Mouse (Mus musculus) left cerebral cortex, adult 2 months (tissue): ENCODE measurements at regions not wholly inside any gene's neighbourhood (a gene's known extent, or its start where the extent isn't known, plus 50 kb on each side); places are given as distances from the start of the nearest gene placed in this dataset.
A peak's percentile ranks its signal among the peaks of the same experiment; 100 is the strongest.

Experiments
- DNase-seq, 2 experiments: peaks; one replicate each; pipeline ENCODE4 v3.0.0; 2021 to 2022; ENCODE audit warnings: low spot score in 2 of 2, mixed read lengths in 1 of 2; ENCODE audit errors: extremely low spot score in 1 of 2
- H3K27ac ChIP-seq: fragments of 200-600 bp; 2 replicates; pipeline ENCODE4 v1.8.1; 2022
- H3K4me3 ChIP-seq: fragments of 200-600 bp; 2 replicates; pipeline ENCODE4 v1.8.1; 2022
- CTCF ChIP-seq: fragments of 200-600 bp; IDR thresholded peaks from 2 replicates; pipeline ENCODE4 v1.8.1; 2022; ENCODE audit warnings: antibody characterized with exemption, mild to moderate bottlenecking, moderate library complexity
- intact Hi-C: fragments of 180-260 bp; cut with DNase I; formaldehyde crosslinking; loops from one replicate; pipeline ENCODE4 v1.15.1; 2025

DNA sequence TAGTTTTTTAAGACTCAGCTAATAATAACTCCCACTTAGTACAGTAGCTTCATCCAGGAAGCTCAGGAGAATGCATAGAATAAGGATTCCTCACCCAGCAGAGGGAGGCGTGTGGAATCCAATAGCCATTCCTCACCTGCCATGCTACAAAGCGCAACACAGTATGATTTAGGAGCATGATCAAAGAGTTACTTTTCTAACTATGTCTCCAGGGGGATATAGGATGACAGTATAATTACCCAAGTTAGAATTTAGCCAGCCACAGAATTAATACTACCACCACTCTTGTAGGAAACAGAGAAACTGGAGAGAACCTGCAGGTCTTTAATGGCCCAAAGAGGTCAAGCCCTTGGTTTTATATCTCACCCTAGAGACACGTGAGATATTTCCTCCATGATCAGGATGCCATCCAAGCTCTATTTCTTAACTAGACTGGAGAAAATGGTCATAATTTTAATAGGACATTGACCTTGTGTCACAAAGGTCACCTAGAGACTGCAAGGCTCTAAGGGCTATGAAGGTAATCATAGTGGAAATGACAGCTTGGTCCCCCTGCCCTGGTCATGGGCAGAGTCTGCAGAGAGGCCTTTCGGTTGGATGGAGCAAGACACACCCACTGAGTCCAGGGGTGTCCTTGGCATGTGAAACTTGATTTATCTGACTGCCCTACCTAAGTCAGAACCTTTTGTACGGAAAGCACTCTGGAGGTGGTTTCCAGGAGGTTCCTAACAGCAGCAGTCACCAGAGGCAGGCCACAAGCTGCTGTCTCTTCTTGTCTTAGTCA lies 512.3 kb upstream of the Nox3 start:
- H3K27ac ChIP-seq, result no peak overlapping the region
- no peak for DNase-seq
- intact Hi-C loops, result no loop called here
- TF ChIP-seq CTCF, result no peak
- H3K4me3 ChIP-seq, result no peak overlapping the region

GRCm38 (mm10) chr17:4209650-4210049 lies 513.6 kb upstream of the Nox3 start:
- Histone ChIP-seq H3K27ac (no peak overlapping the region), H3K4me3 (no peak overlapping the region)
- DNase-seq, result no peak
- TF ChIP-seq CTCF, result no peak
- intact Hi-C loops, result no loop called here

DNA sequence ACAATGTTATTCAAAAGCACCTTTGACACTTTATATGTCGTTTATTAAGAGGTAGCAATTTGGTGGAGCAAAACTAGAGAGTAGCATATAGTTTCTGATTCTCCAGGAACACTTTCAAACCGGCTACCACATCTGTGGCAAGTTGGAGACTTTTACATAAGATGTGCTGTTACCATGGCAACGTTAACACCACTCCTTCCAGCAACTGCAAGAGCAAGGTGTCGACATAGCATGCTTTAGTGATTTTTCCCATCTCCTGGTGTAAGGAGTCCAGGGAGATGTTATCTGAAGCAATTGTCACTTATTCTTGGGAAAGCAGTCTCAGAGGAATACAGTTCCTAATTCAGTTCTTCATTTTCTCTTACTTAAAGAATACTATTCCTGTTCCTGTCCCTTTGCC lies 516.5 kb upstream of the Nox3 start:
- TF ChIP-seq CTCF, result no peak
- Histone ChIP-seq H3K4me3 (no peak overlapping the region), H3K27ac (no peak overlapping the region)
- intact Hi-C loops, result no loop called here
- DNase-seq, result peak in 1 of 2 experiments; percentile 20

DNA sequence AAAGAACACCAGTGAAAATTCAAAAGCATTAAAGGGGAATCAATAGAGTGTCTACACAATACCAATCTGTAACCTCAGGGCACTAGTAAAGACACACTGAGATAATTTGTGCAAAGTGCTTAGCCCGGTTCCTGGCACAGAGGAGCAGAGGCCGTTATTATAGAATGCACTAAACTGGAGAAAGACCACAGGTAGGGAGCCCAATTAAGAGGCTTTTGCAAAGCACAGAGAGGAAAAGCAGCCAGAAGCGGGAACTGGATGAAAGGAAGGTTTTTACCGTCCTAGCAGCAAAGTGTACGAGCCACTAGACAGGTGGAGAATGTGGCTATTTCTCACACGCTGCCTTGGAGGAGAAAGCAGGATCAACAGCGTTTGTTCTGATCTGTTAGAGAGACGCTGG lies 518.9 kb upstream of the Nox3 start:
- no peak overlapping the region for H3K4me3 ChIP-seq
- intact Hi-C loops, result no loop called here
- no peak overlapping the region for H3K27ac ChIP-seq
- no peak for DNase-seq
- no peak for TF ChIP-seq CTCF

DNA sequence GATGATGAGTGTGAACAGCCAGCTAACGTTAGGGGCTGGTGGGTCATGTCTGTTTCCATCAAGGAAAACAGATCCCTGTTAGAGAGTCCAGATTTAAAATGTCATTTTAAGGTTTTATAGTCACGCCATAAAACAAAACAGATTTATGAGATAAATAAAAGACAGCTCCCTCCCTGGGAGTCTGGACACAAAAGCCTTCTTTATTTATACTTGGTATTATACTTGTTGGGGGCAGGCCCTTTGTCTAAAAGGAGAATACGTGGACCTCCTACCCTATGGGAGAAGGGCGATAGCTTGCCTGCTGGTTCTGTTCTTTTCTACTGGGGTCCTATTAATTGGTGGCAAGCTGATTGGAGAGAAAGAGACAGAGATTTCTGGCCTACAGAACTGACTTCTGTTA lies 520.1 kb upstream of the Nox3 start:
- no peak overlapping the region for H3K27ac ChIP-seq
- TF ChIP-seq CTCF, result no peak
- H3K4me3 ChIP-seq, result no peak overlapping the region
- intact Hi-C loops, result no loop called here
- no peak for DNase-seq

GRCm38 (mm10) chr17:4216750-4217149 lies 520.7 kb upstream of the Nox3 start:
- TF ChIP-seq CTCF, result no peak
- Histone ChIP-seq H3K4me3 (no peak overlapping the region), H3K27ac (no peak overlapping the region)
- intact Hi-C loops, result no loop called here
- no peak for DNase-seq

- no peak for DNase-seq
- intact Hi-C loops, result no loop called here
- peak overlapping the region; percentile 21 for H3K27ac ChIP-seq
- H3K4me3 ChIP-seq, result no peak overlapping the region
- TF ChIP-seq CTCF, result no peak
These were observed 524.8 kb upstream of the Nox3 start for GRCm38 (mm10) chr17:4220661-4221360.

DNA sequence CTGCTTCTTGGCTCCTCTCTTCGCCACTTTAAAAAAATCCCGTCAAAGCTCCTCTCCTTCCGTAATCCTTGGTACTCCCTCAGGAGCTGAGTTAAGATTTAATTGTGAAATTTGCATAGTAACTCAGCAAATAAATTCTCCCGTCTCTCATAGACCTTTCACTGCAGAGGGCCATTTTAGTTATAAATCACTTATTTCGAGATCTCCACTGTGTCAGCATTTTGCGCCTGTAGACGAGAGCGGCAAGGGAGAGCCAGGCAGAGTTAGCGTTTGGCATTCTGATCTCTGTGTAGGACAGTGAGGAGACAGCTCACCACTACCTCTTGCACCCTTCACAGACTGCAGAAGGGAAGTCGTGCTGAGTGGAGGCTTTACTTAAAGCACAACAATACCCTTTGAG lies 531.8 kb upstream of the Nox3 start:
- intact Hi-C loops, result no loop called here
- Histone ChIP-seq H3K4me3 (no peak overlapping the region), H3K27ac (no peak overlapping the region)
- no peak for DNase-seq
- TF ChIP-seq CTCF, result no peak

GRCm38 (mm10) chr17:4229969-4230368 lies 533.9 kb upstream of the Nox3 start:
- no peak for TF ChIP-seq CTCF
- intact Hi-C loops, result no loop called here
- H3K4me3 ChIP-seq, result no peak overlapping the region
- DNase-seq, result no peak
- no peak overlapping the region for H3K27ac ChIP-seq

- no peak for DNase-seq
- Histone ChIP-seq H3K4me3 (no peak overlapping the region), H3K27ac (no peak overlapping the region)
- no peak for TF ChIP-seq CTCF
- intact Hi-C loops, result no loop called here
These were observed 554.4 kb upstream of the Nox3 start for GRCm38 (mm10) chr17:4250476-4250875.

GRCm38 (mm10) chr17:4265471-4265870 lies 569.4 kb upstream of the Nox3 start:
- Histone ChIP-seq H3K27ac (no peak overlapping the region), H3K4me3 (no peak overlapping the region)
- intact Hi-C loops, result no loop called here
- no peak for TF ChIP-seq CTCF
- DNase-seq, result no peak

DNA sequence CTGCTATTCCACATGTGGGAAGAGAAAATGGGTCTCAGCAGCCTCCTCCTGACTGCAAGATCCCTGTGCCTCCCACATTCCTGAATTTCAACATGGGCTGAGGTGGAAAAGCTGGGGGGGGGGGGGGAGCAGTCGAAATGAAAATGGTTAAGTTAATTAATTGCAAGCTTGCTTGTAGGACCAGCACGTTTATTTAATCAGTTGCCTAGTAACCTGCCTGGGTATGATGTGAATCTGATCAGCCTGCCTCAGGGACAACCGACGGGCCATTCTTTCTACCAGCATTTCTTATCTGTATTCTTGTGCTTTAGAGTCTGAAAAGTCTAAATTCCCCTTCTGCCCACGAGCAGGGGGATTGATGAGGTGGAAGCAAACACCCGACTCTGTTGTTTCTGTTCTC lies 569.9 kb upstream of the Nox3 start:
- Histone ChIP-seq H3K27ac (no peak overlapping the region), H3K4me3 (no peak overlapping the region)
- no peak for DNase-seq
- no peak for TF ChIP-seq CTCF
- intact Hi-C loops, result no loop called here

- no peak for TF ChIP-seq CTCF
- Histone ChIP-seq H3K27ac (no peak overlapping the region), H3K4me3 (no peak overlapping the region)
- intact Hi-C loops, result no loop called here
- DNase-seq, result no peak
These were observed 570.4 kb upstream of the Nox3 start for GRCm38 (mm10) chr17:4266487-4266886.
